Mouse (Mus musculus): ENCODE data around the gene Lrch1. TPM values are rescaled to one million over a fixed set of nuclear protein-coding genes. Genes with fewer than 3 reads are reported as not detected.

The Lrch1 gene
- polyA plus RNA-seq, 1 experiment from 2014 or later = 12.5 TPM

- Histone ChIP-seq H3K9me3 (replicated peaks; ENCODE audit: control insufficient read depth, low read length) (no peaks in the 10 kb centered on the region), H3K36me3 (ENCODE audit: control insufficient read depth, insufficient read depth) (no peaks in the 10 kb centered on the region), H3K4me2 (ENCODE audit: low read depth, low read length) (no peak overlapping the region), H3K9ac (ENCODE audit: low read length) (no peak overlapping the region), H3K27me3 (ENCODE audit: control insufficient read depth, insufficient read depth, low read length) (no peaks in the 10 kb centered on the region), H3K4me1 (ENCODE audit: control insufficient read depth, insufficient read depth, low read length) (no peaks in the 10 kb centered on the region), H3K4me3 (ENCODE audit: low read length) (no peak overlapping the region), H3K27ac (ENCODE audit: low read length) (no peak overlapping the region)
- 31% methylated on average over 2 of the region's 2 CpGs for WGBS
- ATAC-seq (replicated peaks; ENCODE audit: extremely low read depth, insufficient read depth, low FRiP score) = no peak
These were observed 9.0 kb upstream of the Lrch1 start for GRCm38 (mm10) chr14:74956702-74957101.

- Histone ChIP-seq H3K27me3 (ENCODE audit: control insufficient read depth, insufficient read depth, low read length) (no peaks in the 10 kb centered on the region), H3K4me1 (ENCODE audit: control insufficient read depth, insufficient read depth, low read length) (no peaks in the 10 kb centered on the region), H3K27ac (ENCODE audit: low read length) (no peak overlapping the region), H3K9ac (ENCODE audit: low read length) (no peak overlapping the region), H3K9me3 (replicated peaks; ENCODE audit: control insufficient read depth, low read length) (no peaks in the 10 kb centered on the region), H3K4me2 (ENCODE audit: low read depth, low read length) (no peak overlapping the region), H3K36me3 (ENCODE audit: control insufficient read depth, insufficient read depth) (no peaks in the 10 kb centered on the region), H3K4me3 (ENCODE audit: low read length) (no peak overlapping the region)
- no peak for ATAC-seq (replicated peaks; ENCODE audit: extremely low read depth, insufficient read depth, low FRiP score)
- WGBS = 83% methylated on average over 1 of the region's 1 CpGs
These were observed 8.6 kb upstream of the Lrch1 start for GRCm38 (mm10) chr14:74956234-74956633.

GRCm38 (mm10) chr14:74948426-74949240 is 957 bp upstream of the Lrch1 start:
- WGBS = 34% methylated on average over 14 of the region's 14 CpGs
- Histone ChIP-seq H3K4me1 (ENCODE audit: control insufficient read depth, insufficient read depth, low read length) (peaks cover 28% of the 10 kb centered on the region), H3K4me2 (ENCODE audit: low read depth, low read length) (peak overlapping the region; percentile 91), H3K27me3 (ENCODE audit: control insufficient read depth, insufficient read depth, low read length) (no peaks in the 10 kb centered on the region), H3K27ac (ENCODE audit: low read length) (peak overlapping the region; percentile 98), H3K9ac (ENCODE audit: low read length) (no peak overlapping the region), H3K4me3 (ENCODE audit: low read length) (peak overlapping the region; percentile 95), H3K9me3 (replicated peaks; ENCODE audit: control insufficient read depth, low read length) (no peaks in the 10 kb centered on the region), H3K36me3 (ENCODE audit: control insufficient read depth, insufficient read depth) (no peaks in the 10 kb centered on the region)
- no peak; the same call in 1 of the 2 replicates for ATAC-seq (replicated peaks; ENCODE audit: extremely low read depth, insufficient read depth, low FRiP score)

GRCm38 (mm10) chr14:74948014-74948396 is 329 bp upstream of the Lrch1 start:
- WGBS = 22% methylated on average over 13 of the region's 13 CpGs
- Histone ChIP-seq H3K4me1 (ENCODE audit: control insufficient read depth, insufficient read depth, low read length) (peaks cover 30% of the 10 kb centered on the region), H3K27me3 (ENCODE audit: control insufficient read depth, insufficient read depth, low read length) (no peaks in the 10 kb centered on the region)

GRCm38 (mm10) chr14:74946751-74947375 is 813 bp downstream of the Lrch1 start:
- H3K27ac ChIP-seq (ENCODE audit: low read length) = peak overlapping the region; percentile 98
- H3K9ac ChIP-seq (ENCODE audit: low read length) = peak overlapping the region; percentile 97
- H3K27me3 ChIP-seq (ENCODE audit: control insufficient read depth, insufficient read depth, low read length) = no peaks in the 10 kb centered on the region
- no peaks in the 10 kb centered on the region for H3K36me3 ChIP-seq (ENCODE audit: control insufficient read depth, insufficient read depth)
- H3K4me2 ChIP-seq (ENCODE audit: low read depth, low read length) = peak overlapping the region; percentile 91
- peaks cover 34% of the 10 kb centered on the region for H3K4me1 ChIP-seq (ENCODE audit: control insufficient read depth, insufficient read depth, low read length)
- no peaks in the 10 kb centered on the region for H3K9me3 ChIP-seq (replicated peaks; ENCODE audit: control insufficient read depth, low read length)
- WGBS = 0% methylated on average over 56 of the region's 56 CpGs
- H3K4me3 ChIP-seq (ENCODE audit: low read length) = peak overlapping the region; percentile 95
- ATAC-seq (replicated peaks; ENCODE audit: extremely low read depth, insufficient read depth, low FRiP score) = peak; percentile 74

More at GRCm38 (mm10) chr14:74948014-74948396, 329 bp upstream of the Lrch1 start:
- peak overlapping the region; percentile 98 for H3K27ac ChIP-seq (ENCODE audit: low read length)
- H3K9ac ChIP-seq (ENCODE audit: low read length) = peak overlapping the region; percentile 97
- ATAC-seq (replicated peaks; ENCODE audit: extremely low read depth, insufficient read depth, low FRiP score) = no peak
- peak overlapping the region; percentile 95 for H3K4me3 ChIP-seq (ENCODE audit: low read length)
- H3K4me2 ChIP-seq (ENCODE audit: low read depth, low read length) = peak overlapping the region; percentile 91
- no peaks in the 10 kb centered on the region for H3K9me3 ChIP-seq (replicated peaks; ENCODE audit: control insufficient read depth, low read length)
- H3K36me3 ChIP-seq (ENCODE audit: control insufficient read depth, insufficient read depth) = no peaks in the 10 kb centered on the region

- H3K4me2 ChIP-seq (ENCODE audit: low read depth, low read length) = peak overlapping the region; percentile 91
- ATAC-seq (replicated peaks; ENCODE audit: extremely low read depth, insufficient read depth, low FRiP score) = 0 out of 2 replicates have a peak, but pooled peaks have one; percentile 20
- H3K4me3 ChIP-seq (ENCODE audit: low read length) = peak overlapping the region; percentile 95
- no peaks in the 10 kb centered on the region for H3K27me3 ChIP-seq (ENCODE audit: control insufficient read depth, insufficient read depth, low read length)
- H3K9me3 ChIP-seq (replicated peaks; ENCODE audit: control insufficient read depth, low read length) = no peaks in the 10 kb centered on the region
- WGBS = 2% methylated on average over 13 of the region's 13 CpGs
- no peaks in the 10 kb centered on the region for H3K36me3 ChIP-seq (ENCODE audit: control insufficient read depth, insufficient read depth)
- peak overlapping the region; percentile 97 for H3K9ac ChIP-seq (ENCODE audit: low read length)
- peak overlapping the region; percentile 98 for H3K27ac ChIP-seq (ENCODE audit: low read length)
- H3K4me1 ChIP-seq (ENCODE audit: control insufficient read depth, insufficient read depth, low read length) = peaks cover 34% of the 10 kb centered on the region
These were observed 1.3 kb downstream of the Lrch1 start for GRCm38 (mm10) chr14:74946321-74946750.

GRCm38 (mm10) chr14:74945266-74946215 is 2.1 kb downstream of the Lrch1 start:
- Histone ChIP-seq H3K27ac (ENCODE audit: low read length) (peak overlapping the region; percentile 98), H3K4me1 (ENCODE audit: control insufficient read depth, insufficient read depth, low read length) (peaks cover 34% of the 10 kb centered on the region), H3K36me3 (ENCODE audit: control insufficient read depth, insufficient read depth) (no peaks in the 10 kb centered on the region), H3K4me2 (ENCODE audit: low read depth, low read length) (peak overlapping the region; percentile 91), H3K4me3 (ENCODE audit: low read length) (peak overlapping the region; percentile 95), H3K9me3 (replicated peaks; ENCODE audit: control insufficient read depth, low read length) (no peaks in the 10 kb centered on the region), H3K27me3 (ENCODE audit: control insufficient read depth, insufficient read depth, low read length) (no peaks in the 10 kb centered on the region), H3K9ac (ENCODE audit: low read length) (peak overlapping the region; percentile 97)
- WGBS = 46% methylated on average over 11 of the region's 11 CpGs
- no peak for ATAC-seq (replicated peaks; ENCODE audit: extremely low read depth, insufficient read depth, low FRiP score)

GRCm38 (mm10) chr14:74944128-74944755 is 3.4 kb downstream of the Lrch1 start:
- peaks cover 34% of the 10 kb centered on the region for H3K4me1 ChIP-seq (ENCODE audit: control insufficient read depth, insufficient read depth, low read length)
- no peak overlapping the region for H3K4me2 ChIP-seq (ENCODE audit: low read depth, low read length)
- no peak overlapping the region for H3K9ac ChIP-seq (ENCODE audit: low read length)
- H3K4me3 ChIP-seq (ENCODE audit: low read length) = no peak overlapping the region
- no peaks in the 10 kb centered on the region for H3K27me3 ChIP-seq (ENCODE audit: control insufficient read depth, insufficient read depth, low read length)
- H3K27ac ChIP-seq (ENCODE audit: low read length) = no peak overlapping the region
- H3K36me3 ChIP-seq (ENCODE audit: control insufficient read depth, insufficient read depth) = no peaks in the 10 kb centered on the region
- ATAC-seq (replicated peaks; ENCODE audit: extremely low read depth, insufficient read depth, low FRiP score) = no peak
- H3K9me3 ChIP-seq (replicated peaks; ENCODE audit: control insufficient read depth, low read length) = no peaks in the 10 kb centered on the region
- 88% methylated on average over 7 of the region's 7 CpGs for WGBS
